Mouse (Mus musculus): ENCODE results near the gene Gjb5.

Gjb5 gene

DNA sequence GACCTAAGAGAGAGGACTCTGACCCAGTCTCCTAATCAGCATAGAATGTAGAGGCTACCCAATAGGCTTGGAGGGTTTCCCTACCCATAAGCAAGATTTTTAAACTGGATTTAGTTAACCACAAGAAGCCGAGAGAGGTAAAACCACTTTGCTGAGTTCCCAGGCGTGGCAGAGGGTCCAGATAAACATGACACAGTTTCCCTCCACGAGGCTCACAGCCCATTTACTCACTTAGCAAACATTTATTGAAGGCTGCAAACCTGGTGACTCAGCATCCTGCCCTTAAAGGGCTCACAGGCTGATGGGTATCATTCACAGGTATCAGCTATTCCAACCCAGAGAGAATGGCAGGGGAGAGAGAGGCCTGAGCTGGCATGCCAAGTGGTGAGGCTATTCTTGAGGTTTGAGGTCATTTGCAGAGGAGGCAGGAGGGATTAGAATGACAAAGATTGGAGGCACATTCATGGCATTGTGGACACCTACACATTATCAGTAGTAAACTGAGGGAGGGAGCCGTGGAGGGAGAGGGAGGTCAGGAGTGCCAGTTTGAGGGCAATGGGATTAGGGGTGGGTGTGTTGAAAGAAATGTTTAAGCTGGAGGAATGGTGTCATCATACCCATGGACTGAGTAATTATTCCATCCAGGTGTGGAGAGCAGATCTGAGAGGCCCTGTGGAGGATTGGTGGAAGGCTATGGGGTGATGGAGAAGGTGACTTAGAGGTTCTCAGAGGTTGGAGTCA is 8.3 kb downstream of the Gjb5 start:
- DNase-seq (ENCODE audit: low read depth) = no peak

DNA sequence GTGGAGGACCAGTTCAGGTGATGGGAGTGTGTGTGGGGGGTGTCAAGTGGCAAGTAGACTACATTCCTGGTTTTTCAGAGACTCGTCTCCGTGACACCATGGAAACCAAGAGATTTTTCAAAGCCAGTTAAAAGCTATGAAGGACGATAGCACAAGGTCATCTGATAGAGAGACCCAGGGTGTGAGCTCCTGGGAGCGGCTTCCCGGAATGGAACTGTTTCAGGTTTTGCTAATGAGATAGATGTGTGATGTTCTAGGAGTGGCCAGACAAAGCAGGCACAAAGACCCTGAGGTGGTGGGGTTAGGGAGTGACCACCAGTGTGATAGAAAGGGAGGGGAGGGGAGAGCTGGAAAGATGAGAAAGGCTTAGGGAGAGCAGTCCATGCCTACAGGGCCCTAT is 13.0 kb downstream of the Gjb5 start:
- DNase-seq (ENCODE audit: low read depth) = no peak

DNA sequence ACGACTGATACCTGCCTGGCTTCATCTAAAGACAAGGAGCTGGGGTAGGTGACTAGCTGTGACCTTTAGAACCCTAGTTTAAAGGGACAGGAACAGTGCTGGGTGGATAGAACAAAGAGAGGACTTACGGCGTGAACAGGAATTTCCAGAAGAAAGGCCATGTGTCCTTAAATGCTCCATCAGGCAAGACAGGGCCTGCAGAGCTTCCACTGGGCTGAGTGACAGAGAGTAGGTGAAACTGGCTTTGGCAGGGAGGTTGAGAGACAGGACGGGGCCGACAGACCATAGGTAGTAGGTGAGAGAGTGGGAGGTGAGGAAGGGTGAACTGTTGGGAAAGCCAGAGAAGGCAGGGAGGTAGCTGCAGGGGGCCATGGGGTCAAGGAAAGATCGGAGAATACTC is 16.6 kb downstream of the Gjb5 start:
- no peak for DNase-seq (ENCODE audit: low read depth)

DNA sequence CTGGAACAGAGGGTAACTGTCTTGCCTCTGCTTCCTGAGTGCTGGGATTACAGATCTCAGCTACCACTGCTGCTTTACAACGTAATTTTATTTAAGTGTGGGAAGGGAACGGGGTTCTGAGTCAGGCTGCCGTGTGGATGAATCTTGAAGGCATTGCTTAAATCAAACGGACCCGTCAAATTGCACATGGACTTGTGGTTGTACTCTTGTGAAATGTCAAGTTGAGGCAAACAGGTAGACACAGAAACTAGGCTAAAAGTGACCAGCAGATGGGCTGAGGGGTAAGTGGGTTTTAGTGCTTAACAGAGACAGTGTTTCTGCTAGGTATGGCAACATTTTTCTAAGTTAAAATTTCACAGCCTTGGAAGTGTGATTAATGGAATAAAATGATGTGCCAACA is 20.3 kb downstream of the Gjb5 start:
- DNase-seq (ENCODE audit: low read depth) = no peak

DNA sequence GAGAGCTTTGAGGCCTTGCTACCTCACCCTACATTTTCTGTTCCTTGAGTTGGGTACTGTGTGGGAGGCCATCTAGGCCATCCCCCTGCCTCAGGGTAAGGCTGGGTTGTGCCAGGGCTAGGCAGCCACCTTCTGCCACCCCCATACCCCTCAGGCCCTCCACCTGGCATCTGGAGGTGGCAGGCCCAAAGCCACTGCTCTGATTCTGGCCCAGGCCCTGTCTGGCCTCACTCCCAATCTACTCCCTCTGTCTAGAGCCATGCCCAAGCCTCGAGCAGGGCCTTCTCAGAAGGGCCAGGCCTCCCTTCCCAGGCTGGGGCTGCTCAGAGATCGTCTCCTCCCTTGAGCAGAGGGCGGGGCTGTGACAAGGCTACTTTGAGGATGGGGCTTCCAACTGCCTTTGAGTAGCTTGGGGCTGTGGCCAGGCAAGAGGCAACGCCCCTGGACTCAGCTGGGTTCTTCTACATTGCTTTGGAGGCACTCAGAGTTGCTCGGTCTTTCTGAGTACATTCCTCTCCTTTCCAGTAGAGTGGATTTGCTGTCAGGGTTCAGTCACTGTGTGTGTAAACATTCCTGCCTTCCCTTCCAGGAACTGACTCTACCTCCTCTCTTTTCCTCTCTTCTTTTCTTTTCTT is 23.0 kb downstream of the Gjb5 start:
- no peak for DNase-seq (ENCODE audit: low read depth)

DNA sequence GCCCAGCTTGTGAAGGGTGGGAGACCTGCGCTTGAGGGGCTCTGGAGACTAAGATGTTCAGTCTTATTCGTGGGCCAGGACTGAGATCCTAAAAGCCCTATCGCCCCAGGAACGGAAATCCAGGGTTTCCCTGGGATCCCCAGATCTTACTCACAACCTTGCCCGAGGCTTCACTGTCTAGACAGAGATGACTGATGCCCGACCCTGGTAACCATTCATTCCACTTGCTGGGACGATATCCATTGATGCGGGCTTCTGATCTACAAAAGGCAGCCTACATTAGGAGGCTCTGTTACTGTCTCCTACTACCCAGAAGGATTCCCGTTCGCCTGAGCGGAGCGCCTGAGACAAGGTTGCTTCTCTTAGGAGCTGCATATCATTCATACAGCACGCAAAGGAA is 26.8 kb downstream of the Gjb5 start:
- no peak for DNase-seq (ENCODE audit: low read depth)

DNA sequence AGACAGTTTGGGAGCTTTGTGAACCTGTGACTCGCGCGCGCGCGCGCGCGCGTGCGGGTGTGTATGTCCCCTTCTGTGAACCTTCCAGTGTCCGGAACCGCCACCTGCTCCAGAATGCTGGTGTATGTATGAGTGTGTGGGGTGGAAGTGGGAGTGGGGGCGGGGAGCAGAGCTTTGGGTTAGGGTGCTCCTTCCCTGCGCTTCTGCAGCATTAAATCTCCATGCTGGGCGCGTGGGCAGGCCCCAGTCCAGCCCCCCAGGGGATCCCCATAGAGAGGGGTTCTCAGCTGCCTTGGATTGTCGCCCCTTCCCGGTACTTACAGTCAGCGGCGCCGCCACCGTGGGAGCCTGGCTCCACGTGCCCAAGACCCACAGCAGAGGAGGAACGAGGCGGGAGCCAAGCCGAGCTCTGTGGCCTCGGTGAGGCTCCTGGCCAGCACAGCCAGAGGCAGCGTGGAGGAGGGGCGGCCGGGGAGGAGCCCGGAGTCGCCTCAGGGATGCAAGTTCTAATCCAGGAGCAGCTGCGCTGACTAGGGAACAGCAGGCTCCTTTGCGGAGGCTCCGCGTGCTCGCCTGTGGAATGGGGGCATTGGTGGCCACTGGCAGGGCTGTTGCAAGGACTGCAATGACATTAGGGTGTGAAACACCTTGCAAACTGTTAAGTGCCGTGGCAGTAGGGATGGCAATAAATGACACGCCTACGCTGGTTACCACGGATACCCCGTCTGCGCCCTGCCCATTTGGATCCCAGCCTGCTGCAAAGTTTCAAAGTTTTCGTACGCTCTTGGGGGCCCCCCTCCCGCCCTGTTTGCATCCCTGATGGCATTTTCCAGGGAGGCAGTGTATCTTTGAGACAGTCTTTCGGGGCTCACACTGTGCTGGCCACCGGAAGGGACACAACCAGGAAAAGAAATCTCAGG is 27.5 kb downstream of the Gjb5 start, which contains the start of gene Gjb3:
Gene Gjb3, minus strand, starts transcription at position 664 of the 920 bp plus-strand sequence.
- no peak for DNase-seq (ENCODE audit: low read depth)

DNA sequence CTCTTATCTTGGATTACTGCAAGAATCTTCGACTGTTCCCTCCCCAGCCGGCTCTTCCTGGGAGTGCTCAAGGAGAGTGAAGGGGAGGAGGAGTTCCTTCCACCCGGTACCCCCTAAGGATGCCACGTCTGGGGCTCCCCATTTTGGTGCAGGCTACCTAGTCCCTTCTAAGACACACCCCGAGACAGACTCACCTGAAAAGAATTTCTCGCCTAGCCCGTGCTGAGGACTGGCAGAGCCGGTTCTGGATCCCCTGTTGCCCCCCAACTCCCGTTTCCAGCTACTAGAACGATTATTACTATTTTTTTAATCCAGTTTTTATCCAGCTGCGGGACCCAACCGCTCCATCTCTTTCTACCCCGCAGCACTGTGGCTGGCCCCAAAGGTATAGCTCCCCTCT is 28.2 kb downstream of the Gjb5 start:
- DNase-seq (ENCODE audit: low read depth) = no peak

DNA sequence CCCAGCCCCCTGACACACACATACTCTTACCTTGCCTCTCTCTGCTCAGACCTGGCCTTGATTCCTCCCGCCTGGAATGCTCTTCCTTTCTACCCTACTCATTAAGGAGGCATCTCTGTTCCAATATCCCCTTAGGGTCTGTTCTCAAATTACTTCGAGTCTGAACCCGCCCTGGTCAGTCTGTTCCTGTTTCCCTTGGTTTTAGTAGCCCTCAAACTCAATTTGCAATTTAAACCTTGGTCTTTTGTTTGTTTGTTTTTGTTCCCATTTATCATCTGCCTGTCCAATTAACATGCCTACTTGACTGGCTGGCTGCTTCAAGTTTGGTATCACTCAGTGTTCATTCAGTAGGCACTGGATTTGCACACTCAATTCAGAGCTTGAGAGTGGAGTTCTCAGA is 28.9 kb downstream of the Gjb5 start:
- DNase-seq (ENCODE audit: low read depth) = no peak

DNA sequence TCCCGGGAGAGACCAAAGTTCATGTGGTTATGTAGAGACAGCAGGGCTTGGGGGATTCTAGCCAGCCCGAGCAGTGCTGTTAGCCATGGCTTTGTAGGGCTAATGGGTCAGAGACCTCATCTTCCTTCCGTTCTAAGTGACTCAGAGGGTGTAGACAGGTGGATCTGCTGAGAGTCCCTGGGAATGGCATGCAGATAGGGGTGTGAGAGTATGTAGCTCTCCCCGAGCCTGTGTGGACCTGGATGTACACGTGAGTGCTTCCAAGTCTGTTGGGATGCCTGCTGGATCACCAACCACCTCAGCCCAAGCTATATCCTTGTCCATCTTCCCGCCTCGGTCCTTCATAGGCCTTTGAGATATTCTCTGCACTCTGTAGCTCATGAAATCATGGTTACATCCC is 29.6 kb downstream of the Gjb5 start:
- no peak for DNase-seq (ENCODE audit: low read depth)

DNA sequence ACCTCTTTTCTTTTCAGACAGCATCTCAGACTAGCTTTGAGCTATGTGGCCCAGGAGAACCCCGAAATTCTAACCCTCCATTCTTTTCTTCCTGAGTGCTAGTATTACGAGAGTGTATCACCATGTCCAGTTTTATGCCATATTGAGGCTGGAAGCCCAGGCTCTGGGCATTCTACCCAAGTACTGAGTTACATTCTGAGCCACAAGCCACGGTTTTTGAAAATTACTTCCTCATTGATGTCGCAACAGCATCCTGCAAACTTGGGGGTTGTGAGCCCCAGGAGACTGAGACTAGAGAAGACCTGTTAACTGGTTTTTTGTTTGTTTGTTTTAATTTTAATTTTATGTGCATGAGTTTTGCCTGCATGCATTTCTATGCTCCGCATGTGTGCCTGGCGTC is 30.2 kb downstream of the Gjb5 start:
- no peak for DNase-seq (ENCODE audit: low read depth)

DNA sequence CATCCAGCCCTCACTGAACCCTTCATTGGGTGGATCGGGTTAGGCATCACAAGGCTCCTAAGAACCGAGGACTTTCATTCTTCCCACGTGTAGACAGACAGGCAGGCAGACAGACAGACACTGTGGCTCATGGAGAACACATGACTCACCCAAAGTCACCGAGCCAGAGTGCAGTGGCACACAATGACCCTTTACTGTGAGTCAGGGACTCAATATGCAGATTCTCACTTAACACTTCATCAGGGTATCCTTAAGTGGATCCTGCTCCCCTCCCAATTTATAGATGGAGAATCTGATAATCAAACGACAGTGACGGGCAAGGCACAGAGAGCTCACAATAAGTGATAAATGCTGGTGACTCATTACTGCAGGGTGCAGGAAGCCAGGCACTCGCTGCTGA is 30.7 kb downstream of the Gjb5 start:
- no peak for DNase-seq (ENCODE audit: low read depth)

DNA sequence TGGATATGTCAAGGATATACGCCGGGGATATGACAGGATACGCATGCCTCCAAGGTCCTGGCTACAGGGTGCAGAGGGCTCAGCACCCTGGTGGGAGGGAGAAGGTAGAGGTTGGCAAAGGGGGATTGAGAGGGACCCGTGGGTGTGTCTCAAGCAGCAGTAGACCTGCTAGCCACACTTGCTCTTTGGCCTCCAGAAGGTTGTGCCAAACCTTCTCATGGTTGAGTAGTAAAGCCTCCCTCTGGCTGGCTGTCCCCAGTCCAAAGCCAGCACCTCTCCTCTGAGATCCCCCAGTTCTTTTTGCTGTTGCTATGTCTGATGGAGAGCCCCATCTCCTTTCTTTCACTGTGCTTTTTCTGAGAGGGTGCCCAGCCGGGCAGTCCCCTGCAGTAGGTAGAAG is 32.7 kb downstream of the Gjb5 start:
- DNase-seq (ENCODE audit: low read depth) = no peak

DNA sequence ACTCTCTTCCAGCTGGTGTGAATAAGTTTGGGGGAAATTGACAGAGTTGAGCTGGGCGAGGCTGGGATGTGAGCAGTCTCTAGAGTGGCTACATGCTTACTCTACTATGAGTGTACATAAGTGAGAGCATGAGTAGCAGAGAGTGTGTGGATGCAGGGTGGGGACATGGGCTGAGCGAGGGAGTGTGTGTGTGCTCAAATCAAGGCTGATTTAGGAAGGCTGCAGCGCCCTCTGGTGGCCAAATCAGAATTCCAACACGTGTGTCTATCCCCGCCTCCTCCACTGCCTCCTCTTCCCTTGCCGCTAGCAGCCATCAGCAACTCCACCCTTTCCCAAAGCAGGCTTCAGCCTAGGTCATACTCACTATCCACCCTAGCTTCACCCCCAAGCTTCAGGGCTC is 33.2 kb downstream of the Gjb5 start:
- DNase-seq (ENCODE audit: low read depth) = peak; percentile 63

DNA sequence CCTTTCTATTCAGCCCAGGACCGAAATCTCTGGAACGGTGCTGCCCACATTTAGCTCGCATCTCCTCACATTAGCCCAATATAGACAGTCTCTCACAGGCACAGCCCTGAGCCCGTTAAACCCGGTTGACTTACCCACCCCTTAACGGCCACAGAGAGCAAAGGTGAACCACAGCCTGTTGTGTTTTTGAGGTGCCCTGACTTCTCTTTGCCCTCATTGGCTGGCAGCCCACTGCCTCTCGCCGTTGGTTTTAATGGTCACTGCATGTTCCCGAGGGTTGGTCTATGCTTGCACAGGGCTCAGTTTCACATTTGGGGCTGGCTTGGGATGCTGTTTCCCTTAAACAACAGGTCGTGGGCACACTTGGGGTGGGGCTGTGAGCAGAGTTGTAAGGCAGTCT is 33.7 kb downstream of the Gjb5 start:
- no peak for DNase-seq (ENCODE audit: low read depth)

DNA sequence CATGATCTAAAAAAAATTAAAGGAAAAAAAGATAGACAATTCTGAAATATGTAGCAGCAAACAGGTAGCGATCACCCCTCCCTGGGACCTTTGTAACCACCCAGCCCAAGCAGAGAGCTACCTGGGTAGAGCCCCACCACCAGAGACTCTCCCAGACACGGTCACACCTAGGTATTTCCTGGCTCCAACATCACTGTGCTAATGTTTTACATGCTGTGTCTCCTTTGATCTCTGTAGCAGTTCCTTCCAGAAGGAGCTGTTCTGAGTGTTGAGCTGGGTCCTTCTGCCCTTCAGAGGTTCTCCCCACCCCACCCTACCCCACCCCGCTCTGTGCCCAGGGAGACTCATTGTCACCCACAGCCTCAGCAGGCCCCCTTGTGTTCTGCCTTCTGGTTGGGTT is 34.3 kb downstream of the Gjb5 start:
- DNase-seq (ENCODE audit: low read depth) = no peak

DNA sequence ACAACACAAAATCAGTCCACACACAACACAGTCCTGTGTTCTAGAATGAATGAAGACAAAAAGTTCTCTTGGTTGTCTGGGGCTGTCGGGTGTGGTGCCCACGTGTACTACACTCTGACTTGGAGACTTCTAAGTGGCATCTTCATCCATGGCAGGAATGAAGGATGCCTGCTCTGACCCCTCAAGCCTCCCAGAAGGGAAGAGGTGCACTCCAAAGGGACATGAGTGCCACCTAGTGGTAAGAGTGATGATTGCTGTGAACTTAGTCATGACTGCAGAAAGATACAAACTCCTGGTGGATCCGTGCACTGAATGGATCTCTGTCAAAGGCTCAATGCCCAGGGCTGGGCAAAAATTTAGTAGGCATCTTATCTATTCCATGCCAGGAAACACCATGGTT is 38.4 kb downstream of the Gjb5 start:
- DNase-seq (ENCODE audit: low read depth) = peak; percentile 66

DNA sequence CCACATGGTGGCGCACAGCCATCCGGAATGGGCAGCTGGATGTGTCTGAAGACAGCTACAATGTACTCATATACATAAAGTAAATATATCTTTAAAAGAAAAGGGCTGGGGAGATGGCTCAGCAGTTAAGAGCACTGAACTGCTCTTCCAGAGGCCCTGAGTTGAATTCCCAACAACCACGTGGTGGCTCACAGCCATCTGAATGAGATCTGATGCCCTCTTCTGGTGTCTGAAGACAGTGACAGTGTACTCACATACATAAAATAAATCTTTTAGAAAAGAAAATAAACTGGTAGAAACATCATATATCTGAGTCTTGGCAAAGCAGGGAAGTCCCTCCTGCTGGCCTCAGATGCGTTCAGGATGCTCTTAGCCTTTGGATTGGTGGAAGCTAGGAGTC is 40.8 kb downstream of the Gjb5 start:
- DNase-seq (ENCODE audit: low read depth) = no peak

DNA sequence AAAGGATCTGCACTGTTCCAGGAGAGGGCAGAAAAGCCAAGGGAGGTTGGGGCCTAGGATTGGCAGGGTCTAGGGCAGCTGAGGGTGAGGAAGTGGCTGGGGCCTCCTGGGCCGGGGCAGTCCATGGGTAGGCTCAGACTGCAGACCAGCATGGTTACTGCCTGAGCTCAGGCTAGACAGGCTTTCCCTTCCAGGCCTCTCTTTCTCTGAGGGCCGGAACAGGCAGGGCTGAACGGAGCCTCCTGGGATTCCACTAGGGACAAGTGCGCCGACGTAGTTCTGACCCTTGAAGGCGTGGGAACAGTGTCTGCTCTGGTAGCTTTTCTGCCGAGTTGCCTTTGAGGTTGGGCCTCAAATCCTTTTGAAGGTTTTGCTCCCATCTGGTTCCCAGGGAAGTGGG is 42.2 kb downstream of the Gjb5 start:
- DNase-seq (ENCODE audit: low read depth) = no peak

DNA sequence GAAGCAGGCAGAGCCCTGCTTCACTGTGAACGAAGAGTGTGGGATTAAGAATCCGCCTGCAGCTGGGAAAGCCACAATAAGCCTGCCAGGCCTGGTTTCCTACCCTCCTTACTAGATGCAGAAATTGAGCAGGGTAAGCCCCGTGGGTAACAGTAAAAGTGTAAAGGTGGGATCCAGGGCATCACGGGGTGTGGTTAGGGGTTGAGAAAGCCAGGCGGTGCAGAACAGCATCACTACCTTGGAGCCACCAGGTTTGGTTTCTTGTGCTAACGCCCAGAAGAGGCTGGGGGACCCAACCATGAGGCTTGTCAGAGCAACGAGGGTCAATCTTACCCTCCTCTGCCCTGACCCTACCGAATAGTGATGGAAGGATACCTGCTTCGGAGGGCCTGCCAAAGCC is 43.4 kb downstream of the Gjb5 start:
- no peak for DNase-seq (ENCODE audit: low read depth)

DNA sequence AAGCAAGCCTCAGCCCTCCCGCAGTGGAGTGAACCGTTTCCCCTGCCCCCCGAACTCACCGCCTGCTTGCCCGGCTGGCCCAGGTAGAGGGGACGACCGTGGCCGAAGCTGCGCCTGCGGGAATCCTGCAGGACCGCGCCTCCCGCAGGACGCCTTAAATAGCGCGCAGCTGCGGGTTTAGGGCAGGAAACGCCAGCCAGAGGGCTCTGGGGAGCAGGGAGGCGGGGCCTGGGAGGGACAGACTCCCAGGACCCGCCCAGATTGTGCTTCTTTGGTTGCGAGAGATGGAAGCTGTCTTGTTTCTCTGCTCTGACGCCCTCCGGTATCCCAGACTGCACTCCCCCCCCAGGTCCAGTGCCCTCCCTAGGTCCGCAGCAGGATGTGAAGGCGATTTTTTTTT is 44.1 kb downstream of the Gjb5 start, which contains the start of gene Gja4:
Gene Gja4, minus strand, starts transcription at position 179 of the 400 bp plus-strand sequence.
- peak; percentile 33 for DNase-seq (ENCODE audit: low read depth)

DNA sequence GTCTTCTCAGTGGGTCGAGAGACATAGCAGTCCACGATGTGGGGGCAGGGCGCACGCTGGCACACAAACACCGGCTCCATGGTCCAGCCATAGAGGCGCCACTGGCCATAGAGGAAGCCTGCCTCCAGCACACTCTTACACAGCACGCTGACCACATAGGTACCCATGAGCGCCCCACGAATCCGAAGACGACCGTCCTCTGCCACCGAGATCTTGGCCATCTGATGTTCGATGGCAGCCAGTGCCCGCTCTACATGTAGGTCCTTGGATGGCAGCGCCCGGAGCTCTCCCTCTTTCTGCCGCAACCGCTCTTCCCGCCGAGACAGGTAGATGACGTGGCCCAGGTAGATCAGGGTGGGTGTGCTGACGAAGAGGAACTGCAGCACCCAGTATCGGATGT is 45.6 kb downstream of the Gjb5 start:
- no peak for DNase-seq (ENCODE audit: low read depth)

DNA sequence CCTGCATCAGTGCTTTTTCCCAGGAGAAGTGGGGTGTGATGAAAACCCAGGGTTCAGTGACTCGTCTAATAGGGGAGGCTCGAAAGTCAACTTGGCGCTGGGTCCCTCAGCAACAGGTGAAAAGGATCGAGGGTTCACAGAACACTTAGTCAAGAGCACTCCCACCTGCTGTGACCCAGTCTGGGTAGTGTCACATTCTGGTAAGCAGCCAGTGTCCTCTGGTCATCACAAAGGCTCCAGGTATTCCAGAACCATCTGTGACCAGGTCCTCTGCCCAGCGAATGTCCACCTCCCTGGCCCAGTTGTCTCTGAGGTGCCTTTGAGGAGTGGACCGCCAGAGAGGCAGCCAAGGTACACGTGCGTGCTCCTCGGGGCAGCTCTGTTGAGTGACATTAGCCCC is 46.4 kb downstream of the Gjb5 start:
- no peak for DNase-seq (ENCODE audit: low read depth)

Measured in naive thymus-derived CD4-positive, alpha-beta T cell, adult 2 months (primary cell).